In genomic region chr2:170912589-170913223, GRCm38 (mm10) we compare ENCODE assay signal across 9 mouse cellular contexts.
DNase-seq lines count a peak whose midpoint lies in the region; ATAC-seq and TF ChIP-seq lines count a peak whose summit lies in the region.
"Had no signal": no experiment of that assay in that cellular context is flagged by ENCODE, and none has a peak within 500 bp of the region (broad histone marks: within the 10 kb centered on the region; RNA-seq: fewer than 3 reads in every experiment).

No protein-coding gene starts in this region.

- 30% methylated on average over 13 of the region's 13 CpGs for WGBS in embryonic facial prominence, embryonic 15.5 days
- 30% methylated on average over 13 of the region's 13 CpGs for WGBS in kidney, postnatal 0 days
- 35% methylated on average over 13 of the region's 13 CpGs for WGBS in lung, postnatal 0 days

- no peaks in the 10 kb centered on the region for H3K27me3 ChIP-seq in embryonic facial prominence, embryonic 15.5 days
- H3K27me3 ChIP-seq in kidney, postnatal 0 days (ENCODE audit: insufficient read depth, low read length) = no peaks in the 10 kb centered on the region
- H3K27me3 ChIP-seq in lung, postnatal 0 days (replicated peaks; ENCODE audit: insufficient read depth, low read length) = no peaks in the 10 kb centered on the region
- H3K27me3 ChIP-seq: embryonic facial prominence, embryonic 12.5 days; stomach, embryonic 15.5 days had no signal

- H3K4me2 ChIP-seq in embryonic facial prominence, embryonic 15.5 days (replicated peaks) = peak overlapping the region; percentile 22; the same call in 1 of the 2 replicates
- H3K4me2 ChIP-seq in kidney, postnatal 0 days (ENCODE audit: low read length) = no peak overlapping the region
- H3K4me2 ChIP-seq in lung, postnatal 0 days (replicated peaks; ENCODE audit: low read depth, low read length) = no peak overlapping the region
- H3K4me2 ChIP-seq: embryonic facial prominence, embryonic 12.5 days; stomach, embryonic 15.5 days had no signal

- no peaks in the 10 kb centered on the region for H3K36me3 ChIP-seq in embryonic facial prominence, embryonic 15.5 days
- H3K36me3 ChIP-seq in kidney, postnatal 0 days (ENCODE audit: insufficient read depth, low read length) = no peaks in the 10 kb centered on the region
- no peaks in the 10 kb centered on the region for H3K36me3 ChIP-seq in lung, postnatal 0 days (ENCODE audit: insufficient read depth, low read length)
- H3K36me3 ChIP-seq: embryonic facial prominence, embryonic 12.5 days; stomach, embryonic 15.5 days had no signal

- H3K9me3 ChIP-seq in embryonic facial prominence, embryonic 15.5 days (replicated peaks) = no peaks in the 10 kb centered on the region
- H3K9me3 ChIP-seq in kidney, postnatal 0 days (replicated peaks; ENCODE audit: low read length) = no peaks in the 10 kb centered on the region
- H3K9me3 ChIP-seq in lung, postnatal 0 days (ENCODE audit: low read length) = no peaks in the 10 kb centered on the region
- H3K9me3 ChIP-seq: embryonic facial prominence, embryonic 12.5 days; stomach, embryonic 15.5 days had no signal

- peaks cover 4% of the 10 kb centered on the region; the same call in 1 of the 2 replicates for H3K4me1 ChIP-seq in embryonic facial prominence, embryonic 15.5 days
- no peaks in the 10 kb centered on the region for H3K4me1 ChIP-seq in kidney, postnatal 0 days (replicated peaks; ENCODE audit: insufficient read depth, low read length)
- H3K4me1 ChIP-seq in lung, postnatal 0 days (ENCODE audit: insufficient read depth, low read depth, low read length) = no peaks in the 10 kb centered on the region
- H3K4me1 ChIP-seq: embryonic facial prominence, embryonic 12.5 days; stomach, embryonic 15.5 days had no signal

- H3K27ac ChIP-seq in embryonic facial prominence, embryonic 15.5 days (replicated peaks) = no peak overlapping the region
- H3K27ac ChIP-seq in kidney, postnatal 0 days = no peak overlapping the region
- H3K27ac ChIP-seq in lung, postnatal 0 days (ENCODE audit: low read length) = no peak overlapping the region
- H3K27ac ChIP-seq: embryonic facial prominence, embryonic 12.5 days; stomach, embryonic 15.5 days had no signal

- peak; percentile 83 for TF ChIP-seq CTCF in kidney, postnatal 0 days (IDR thresholded peaks at IDR 0.05; ENCODE audit: low read depth)
- TF ChIP-seq CTCF in lung, postnatal 0 days (IDR thresholded peaks at IDR 0.05) = peak; percentile 69

- no peak for TF ChIP-seq EP300 in lung, postnatal 0 days (IDR thresholded peaks at IDR 0.05)

- ATAC-seq in embryonic facial prominence, embryonic 15.5 days (ENCODE audit: insufficient number of reproducible peaks, low FRiP score, low TSS enrichment, low read depth) = no peak
- no peak for ATAC-seq in kidney, postnatal 0 days (replicated peaks; ENCODE audit: low FRiP score, low read depth)
- no peak for ATAC-seq in lung, postnatal 0 days

- H3K4me3 ChIP-seq in embryonic facial prominence, embryonic 15.5 days (replicated peaks) = no peak overlapping the region
- no peak overlapping the region for H3K4me3 ChIP-seq in kidney, postnatal 0 days (replicated peaks; ENCODE audit: low read depth, low read length)
- H3K4me3 ChIP-seq in lung, postnatal 0 days (ENCODE audit: low read depth, low read length) = no peak overlapping the region
- H3K4me3 ChIP-seq: embryonic facial prominence, embryonic 12.5 days; stomach, embryonic 15.5 days had no signal

- no peak overlapping the region for H3K9ac ChIP-seq in embryonic facial prominence, embryonic 15.5 days
- H3K9ac ChIP-seq in kidney, postnatal 0 days (ENCODE audit: low read depth, low read length) = no peak overlapping the region
- H3K9ac ChIP-seq in lung, postnatal 0 days (replicated peaks; ENCODE audit: low read depth) = no peak overlapping the region
- H3K9ac ChIP-seq: embryonic facial prominence, embryonic 12.5 days; stomach, embryonic 15.5 days had no signal

- peak; percentile 16 for DNase-seq in right cerebral cortex, adult 18-20 months
- DNase-seq in right cerebral cortex, postnatal 25 days = no peak
- DNase-seq in brain, adult 2 months (ENCODE audit: low read depth, low spot score) = peak; percentile 61
- DNase-seq in kidney, postnatal 0 days (ENCODE audit: low spot score) = peak; percentile 83
- DNase-seq in lung, postnatal 0 days (ENCODE audit: low spot score) = peak; percentile 76
- DNase-seq in spleen, adult 18-20 months = no peak

Comparison
In these comparisons a context has a peak if more than half of its experiments do, and no peak if none do; other contexts are left out.
1. DNase-seq: peak in right cerebral cortex, adult 18-20 months (single experiment), brain, adult 2 months (single experiment), kidney, postnatal 0 days (single experiment) and lung, postnatal 0 days (single experiment); none in right cerebral cortex, postnatal 25 days (single experiment) and spleen, adult 18-20 months (0 of 2).